Mouse (Mus musculus) cerebellum, postnatal 4 days (tissue): ENCODE data around the gene Gm21680.
"Not testable (repeated sequence)": the region's sequence is repeated elsewhere in the genome, so short reads cannot be mapped to it uniquely, and the experiment has no call there.

ENCODE experiments used
- DNase-seq, 2 experiments: peaks; one replicate each; pipeline ENCODE4 v3.0.0; 2022; ENCODE audit warnings: low spot score in 2 of 2, mixed read lengths in 1 of 2

The Gm21680 gene

GRCm38 (mm10) chr5:25972563-25972962 is at the start of gene Gm21680:
Gm21680 (minus strand) TSS chr5:25972663.
- DNase-seq = not testable (repeated sequence)

- DNase-seq = not testable (repeated sequence)
Measured at GRCm38 (mm10) chr5:26007697-26008096, 35.2 kb upstream of the Gm21680 start.

GRCm38 (mm10) chr5:26006937-26007695 is 34.7 kb upstream of the Gm21680 start:
- DNase-seq = peak; percentile 22 to 50

- not testable (repeated sequence) for DNase-seq
Measured at GRCm38 (mm10) chr5:26004698-26005097, 32.2 kb upstream of the Gm21680 start, which contains the start of gene Gm1979. Gm1979 (minus strand) TSS chr5:26004798.

- DNase-seq = not testable (repeated sequence)
Measured at GRCm38 (mm10) chr5:25988550-25988949, 16.1 kb upstream of the Gm21680 start, which contains the start of gene Gm21698. Gm21698 (minus strand) TSS chr5:25988650.

- DNase-seq = not testable (repeated sequence)
Measured at GRCm38 (mm10) chr5:25957050-25957449, 15.4 kb downstream of the Gm21680 start.

GRCm38 (mm10) chr5:25956611-25957010 is 15.9 kb downstream of the Gm21680 start:
- DNase-seq = not testable (repeated sequence)

GRCm38 (mm10) chr5:25954317-25954716 is 18.1 kb downstream of the Gm21680 start, which contains the start of gene Gm21671:
Gm21671 (minus strand) TSS chr5:25954417.
- not testable (repeated sequence) for DNase-seq

- DNase-seq = not testable (repeated sequence)
Measured at GRCm38 (mm10) chr5:25945391-25945790, 27.1 kb downstream of the Gm21680 start.

- DNase-seq = not testable (repeated sequence)
Measured at GRCm38 (mm10) chr5:25942281-25942680, 30.2 kb downstream of the Gm21680 start, which contains the start of gene Gm21663. Gm21663 (minus strand) TSS chr5:25942381.
